Mouse (Mus musculus): ENCODE measurements around the gene Pidd1. TPM values are rescaled to one million over a fixed set of nuclear protein-coding genes. Genes with fewer than 3 reads are reported as not detected.

Pidd1 gene
- 4.4 TPM for polyA plus RNA-seq (2015; fragmentation: Illumina TruSeq; extraction: RNeasy Lipid Tissue Mini Kit (QIAGEN cat#74804); ENCODE audit: insufficient read depth, low replicate concordance)

DNA sequence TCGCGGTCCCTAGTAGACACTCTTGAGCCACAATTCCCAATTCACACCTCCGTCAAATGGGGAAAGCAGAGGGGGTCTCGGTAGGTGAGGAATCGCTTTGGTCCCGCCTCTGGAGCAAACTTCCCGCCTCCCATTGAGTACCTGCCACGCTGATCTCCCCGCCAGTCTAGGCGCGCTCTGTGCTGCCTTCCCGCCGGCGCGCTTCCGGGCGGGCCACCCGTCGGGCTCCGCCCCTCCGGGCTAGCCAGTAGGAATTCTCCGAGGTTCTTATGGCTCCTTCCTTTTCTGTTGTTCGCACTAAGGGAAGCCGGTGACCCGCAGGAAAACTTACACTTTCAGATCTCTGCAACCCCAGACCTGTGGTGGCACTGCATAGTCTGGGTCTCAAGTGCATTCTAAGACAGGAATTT, at the start of gene Pidd1:
Pidd1 (minus strand) TSS at position 198 of the 410 bp plus-strand sequence.

DNA sequence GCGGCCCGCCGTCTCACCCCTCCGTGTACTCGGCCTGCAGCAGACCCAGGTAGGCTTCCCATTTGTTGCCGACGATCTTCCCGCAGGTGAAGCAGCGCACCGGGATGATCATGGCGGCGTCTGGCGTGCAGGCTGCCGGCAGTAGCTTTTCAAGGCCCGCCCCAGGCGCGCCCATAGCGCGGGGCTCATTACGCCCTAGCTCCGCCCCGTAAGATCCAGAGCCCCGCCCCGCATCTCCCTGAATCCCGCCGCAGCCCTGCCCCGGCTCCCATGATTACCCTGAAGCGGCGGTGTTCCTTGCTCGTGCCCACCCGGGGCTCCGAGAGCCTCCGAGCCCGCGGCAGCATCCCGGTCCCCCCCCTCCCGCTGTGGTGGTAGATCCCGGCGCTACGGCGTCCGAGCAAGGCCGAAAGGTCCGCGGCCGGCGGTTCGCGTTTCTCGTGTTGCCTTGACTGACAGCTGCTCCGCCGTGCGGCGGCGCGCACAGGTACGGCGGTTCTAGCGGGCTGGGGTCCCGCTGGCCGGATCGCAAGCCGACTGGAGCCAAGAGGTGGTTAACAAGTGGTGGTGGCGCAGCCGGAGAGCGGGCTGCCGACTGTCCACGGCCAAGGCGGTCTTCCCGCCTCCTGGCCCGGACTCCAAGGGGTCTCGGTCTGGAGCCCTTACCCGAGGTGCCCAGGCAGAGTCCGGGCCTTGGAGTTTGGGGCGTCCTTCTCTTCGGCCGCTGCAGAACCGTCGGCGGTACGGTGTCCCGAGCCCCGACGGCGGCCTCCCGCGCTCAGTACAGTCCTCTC, 31.4 kb upstream of the Pidd1 start, which contains the start of the genes Polr2l and Tspan4:
Polr2l (minus strand) TSS at position 122 of the 794 bp plus-strand sequence.
Tspan4 (plus strand) TSS at position 230 of the 794 bp plus-strand sequence.

DNA sequence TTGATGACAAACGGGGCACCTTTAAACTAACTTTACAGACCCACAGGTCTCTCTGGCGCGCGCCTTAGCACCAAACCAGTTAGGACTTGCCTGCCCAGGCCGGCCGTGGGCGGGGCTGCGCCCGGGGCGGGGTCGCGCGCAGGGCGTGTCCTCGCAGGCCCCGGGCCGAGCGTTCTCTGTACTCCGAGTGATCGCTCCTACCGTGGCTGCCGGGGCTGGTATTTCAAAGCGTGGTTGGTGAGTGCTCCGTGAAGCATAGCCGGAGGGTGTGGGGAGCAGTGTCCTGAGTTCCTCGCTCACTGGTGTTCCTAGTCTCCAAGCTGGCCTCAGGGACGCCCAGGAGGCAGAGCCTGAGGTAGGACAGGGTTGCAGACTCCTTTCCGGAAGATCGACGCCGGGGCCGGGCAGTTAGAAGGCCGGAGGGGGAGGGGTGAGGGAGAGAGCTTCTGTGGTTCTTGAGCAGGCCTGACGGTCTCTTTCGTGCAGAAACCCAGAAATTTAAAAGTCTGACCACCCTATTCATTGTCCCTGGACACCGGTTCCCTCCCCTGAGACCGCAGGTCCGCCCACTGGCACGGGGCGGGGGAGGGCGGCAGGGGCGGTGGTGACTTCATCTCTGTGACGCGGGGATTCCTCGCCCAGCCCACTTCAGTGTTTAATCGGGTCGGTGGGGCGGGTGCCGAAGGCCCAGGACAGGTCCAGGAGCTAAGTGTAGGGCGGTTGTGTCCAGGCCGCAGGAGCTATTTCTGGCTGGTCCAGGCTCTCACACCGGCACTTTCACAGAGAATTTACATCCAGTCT, 23.6 kb upstream of the Pidd1 start, which contains the start of gene Cd151:
Cd151 (plus strand) TSS at position 163 of the 801 bp plus-strand sequence.

DNA sequence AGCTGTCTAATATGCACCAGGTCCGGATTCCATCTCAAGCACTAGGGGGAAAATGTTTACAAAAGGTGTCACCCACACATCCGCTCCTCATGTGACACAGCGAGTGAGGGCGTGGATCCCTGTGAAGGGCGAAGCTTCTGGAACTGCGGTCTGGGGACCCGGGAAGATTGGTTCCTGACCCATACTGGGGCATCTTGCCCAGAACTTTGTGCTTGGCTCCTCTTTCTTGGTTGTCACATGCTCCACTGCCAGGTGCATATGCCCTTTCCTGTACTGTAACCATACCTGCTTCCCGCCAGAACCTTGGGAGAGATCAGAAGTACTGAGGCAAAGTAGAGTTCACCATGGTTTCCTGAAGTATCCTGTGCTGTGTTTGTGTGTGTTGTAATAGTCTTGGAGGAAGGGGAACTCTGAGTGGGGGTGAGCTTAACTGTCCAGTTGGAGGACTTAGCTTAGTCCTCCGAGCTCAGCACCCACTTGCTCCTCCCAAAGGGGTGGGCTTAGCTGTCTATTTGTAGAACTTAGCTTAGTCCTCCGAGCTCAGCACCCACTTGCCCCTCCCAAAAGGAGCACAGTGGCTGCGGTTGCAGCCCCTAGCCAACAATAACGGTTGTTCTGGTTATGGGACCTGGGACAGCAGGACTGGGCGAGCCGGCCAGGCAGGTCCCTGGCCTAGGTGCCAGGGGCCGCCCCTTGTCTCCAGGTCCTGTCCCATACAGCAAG, 16.7 kb upstream of the Pidd1 start, which contains the start of gene Cracr2b:
Cracr2b (plus strand) TSS at position 704 of the 723 bp plus-strand sequence.

DNA sequence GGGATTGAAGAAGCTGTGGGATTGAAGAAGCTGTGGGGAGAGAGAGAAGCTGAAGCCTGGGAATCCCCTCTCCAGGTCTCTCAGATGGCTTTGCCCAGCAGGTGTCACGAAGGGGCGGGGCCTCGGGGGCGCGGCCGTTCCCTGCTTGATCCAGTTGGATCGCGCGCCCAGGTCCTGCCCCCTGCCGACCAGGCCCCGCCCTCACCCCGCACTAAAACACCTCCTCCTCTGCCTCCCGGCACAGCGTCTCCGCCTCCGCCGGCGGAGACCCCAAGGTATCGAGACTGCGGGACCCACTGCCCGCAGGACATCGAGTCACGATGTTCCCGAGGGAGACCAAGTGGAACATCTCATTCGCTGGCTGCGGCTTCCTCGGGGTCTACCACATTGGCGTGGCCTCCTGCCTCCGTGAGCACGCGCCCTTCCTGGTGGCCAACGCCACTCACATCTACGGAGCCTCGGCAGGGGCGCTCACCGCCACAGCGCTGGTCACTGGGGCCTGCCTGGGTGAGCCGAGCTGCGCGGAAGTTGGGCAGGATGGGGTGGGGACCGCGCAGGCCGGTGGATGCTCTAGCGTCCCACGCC, 11.2 kb upstream of the Pidd1 start, which contains the start of gene Pnpla2:
Pnpla2 (plus strand) TSS at position 232 of the 585 bp plus-strand sequence.

DNA sequence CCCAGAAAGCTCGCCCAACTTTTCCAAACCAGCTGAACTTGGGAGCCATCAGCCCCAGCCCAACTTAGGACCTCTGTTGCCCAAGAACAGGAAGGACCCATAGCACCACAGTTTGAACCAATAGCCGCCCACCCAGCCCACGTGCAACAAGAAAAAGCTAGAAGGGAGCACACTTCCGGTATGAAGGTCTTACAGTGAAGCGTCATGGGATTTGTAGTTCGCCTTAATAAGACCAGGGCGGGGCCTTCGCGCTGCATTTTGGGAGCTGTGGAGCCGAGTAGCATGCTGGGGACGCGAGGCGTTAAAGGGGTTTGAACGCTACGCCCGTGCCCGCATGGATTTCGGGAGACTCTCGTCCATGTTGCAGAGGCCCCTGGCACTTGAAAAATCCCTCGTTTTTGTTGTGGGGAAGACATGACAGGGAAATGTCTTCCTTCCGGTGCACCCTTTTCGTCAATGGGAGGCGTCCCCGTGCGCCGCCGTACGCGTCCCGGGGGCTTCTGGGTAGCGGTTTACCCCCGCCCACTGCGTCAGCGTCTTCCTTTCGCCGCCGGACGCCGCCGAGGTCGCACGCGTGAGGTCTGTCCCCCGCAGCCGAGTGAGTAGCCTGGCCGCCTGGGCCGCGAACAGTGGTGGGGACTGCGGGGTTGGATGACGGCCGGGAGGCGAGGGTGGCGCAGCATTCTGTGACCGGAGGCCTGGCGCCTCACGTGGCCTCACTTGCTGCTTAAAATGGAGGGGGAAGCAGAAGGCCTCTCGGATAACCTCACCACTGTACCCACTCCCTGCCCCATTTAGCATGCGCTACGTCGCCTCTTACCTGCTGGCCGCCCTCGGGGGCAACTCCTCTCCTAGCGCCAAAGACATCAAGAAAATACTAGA, 3.5 kb upstream of the Pidd1 start, which contains the start of gene Rplp2:
Rplp2 (plus strand) TSS at position 261 of the 882 bp plus-strand sequence.

DNA sequence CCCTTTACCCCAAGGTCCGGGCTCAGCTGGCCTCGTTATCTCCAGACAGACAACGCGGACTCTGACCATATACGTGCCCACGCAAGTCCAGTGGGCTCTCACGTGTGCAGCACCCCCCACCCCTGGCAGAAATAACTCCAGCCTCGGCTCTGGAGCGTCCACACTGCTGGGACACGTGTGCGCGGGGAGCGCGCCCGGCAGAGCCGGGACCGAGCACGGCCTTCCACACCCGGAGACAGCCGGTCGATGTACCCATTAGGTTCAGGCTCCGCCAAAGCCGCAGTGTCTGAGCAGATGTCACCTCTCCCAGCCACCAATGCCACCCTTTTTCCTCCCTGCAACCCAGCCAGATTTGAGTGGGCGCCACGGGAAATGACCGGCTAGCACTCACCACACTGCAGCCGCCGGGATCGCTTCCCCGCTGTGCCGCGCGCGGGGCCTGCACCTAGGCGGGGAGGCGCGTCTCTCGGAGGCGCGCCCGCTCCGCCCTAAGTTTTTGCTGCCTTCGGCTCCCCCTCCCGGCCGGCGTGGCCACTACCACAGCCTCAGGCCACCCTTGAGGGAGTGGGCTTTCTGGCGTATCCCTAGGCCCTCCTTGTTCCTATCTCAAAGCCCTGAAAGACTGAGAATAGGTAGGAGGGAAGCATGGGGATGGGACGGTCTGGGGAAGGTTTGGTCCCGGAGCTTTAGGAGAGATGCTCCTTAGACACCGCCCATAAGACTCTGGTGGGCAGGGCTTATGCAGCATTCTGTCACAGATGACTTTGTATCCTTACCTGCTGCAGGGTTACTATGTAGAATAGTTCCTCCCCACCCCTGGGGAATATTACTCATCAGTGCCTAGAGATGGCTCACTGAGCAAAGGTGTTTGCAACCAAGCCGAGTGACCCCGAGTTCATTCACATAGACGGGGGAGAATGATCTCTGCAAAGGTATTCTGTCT, 6.4 kb downstream of the Pidd1 start, which contains the start of gene Slc25a22:
Slc25a22 (minus strand) TSS at position 715 of the 943 bp plus-strand sequence.

DNA sequence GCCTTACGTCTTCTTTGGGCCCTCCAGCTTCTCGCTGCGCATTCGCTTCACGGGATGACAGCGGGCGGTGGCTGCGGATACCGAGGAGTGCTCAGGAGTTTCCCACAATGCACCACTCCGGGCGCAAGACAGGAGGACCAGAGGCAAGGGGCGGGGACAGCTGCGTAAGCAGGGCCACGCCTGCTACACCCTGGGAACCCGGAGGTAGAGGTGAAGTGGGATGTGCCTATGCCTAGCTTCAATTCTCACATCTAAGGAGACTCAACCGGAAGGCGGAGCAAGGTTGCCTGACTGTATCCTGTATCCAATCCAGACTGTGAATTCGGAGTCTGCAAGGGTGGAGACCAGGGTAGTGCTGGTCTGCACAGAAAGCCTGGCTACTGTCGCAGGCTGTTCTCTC, 14.5 kb downstream of the Pidd1 start, which contains the start of gene Cend1:
Cend1 (minus strand) TSS at position 182 of the 400 bp plus-strand sequence.

DNA sequence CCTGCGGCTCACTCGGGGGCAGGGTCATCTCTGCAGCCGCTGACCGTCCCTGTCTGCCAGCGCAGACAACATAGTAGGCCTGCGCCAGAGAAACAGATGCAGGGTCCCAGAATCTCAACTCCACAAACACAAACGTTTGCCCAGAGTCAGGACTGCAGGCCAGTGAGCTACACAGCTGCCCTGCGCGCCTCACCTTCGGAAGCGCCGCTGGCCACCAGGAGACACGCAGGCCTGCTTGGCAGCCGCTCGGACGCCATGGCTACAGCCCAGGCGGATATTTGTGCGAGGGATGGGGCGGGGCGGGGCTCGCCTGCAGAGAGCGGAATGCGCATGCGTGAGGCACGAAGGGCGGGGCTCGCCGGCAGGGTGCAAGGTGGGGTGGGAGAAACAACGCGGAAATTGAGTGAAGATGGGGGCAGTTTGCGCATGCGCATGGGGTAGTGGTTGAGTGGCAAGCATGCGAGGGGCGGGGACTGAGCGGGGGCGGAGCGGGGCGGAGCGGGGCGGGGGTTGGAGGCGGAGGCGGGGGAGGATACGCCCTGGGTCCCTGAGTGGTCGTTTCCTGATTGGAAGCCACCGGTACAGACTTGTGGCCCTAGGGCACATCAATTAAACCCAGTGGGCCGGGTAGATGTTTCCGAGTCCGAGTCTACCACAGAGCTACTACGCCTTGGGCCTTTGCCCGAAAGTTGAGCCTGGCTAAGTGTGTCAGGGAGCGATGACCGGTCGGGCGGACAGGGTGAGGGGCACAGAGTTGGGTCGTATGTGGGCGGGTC, 29.8 kb downstream of the Pidd1 start, which contains the start of gene Gatd1:
Gatd1 (minus strand) TSS at position 328 of the 776 bp plus-strand sequence.

DNA sequence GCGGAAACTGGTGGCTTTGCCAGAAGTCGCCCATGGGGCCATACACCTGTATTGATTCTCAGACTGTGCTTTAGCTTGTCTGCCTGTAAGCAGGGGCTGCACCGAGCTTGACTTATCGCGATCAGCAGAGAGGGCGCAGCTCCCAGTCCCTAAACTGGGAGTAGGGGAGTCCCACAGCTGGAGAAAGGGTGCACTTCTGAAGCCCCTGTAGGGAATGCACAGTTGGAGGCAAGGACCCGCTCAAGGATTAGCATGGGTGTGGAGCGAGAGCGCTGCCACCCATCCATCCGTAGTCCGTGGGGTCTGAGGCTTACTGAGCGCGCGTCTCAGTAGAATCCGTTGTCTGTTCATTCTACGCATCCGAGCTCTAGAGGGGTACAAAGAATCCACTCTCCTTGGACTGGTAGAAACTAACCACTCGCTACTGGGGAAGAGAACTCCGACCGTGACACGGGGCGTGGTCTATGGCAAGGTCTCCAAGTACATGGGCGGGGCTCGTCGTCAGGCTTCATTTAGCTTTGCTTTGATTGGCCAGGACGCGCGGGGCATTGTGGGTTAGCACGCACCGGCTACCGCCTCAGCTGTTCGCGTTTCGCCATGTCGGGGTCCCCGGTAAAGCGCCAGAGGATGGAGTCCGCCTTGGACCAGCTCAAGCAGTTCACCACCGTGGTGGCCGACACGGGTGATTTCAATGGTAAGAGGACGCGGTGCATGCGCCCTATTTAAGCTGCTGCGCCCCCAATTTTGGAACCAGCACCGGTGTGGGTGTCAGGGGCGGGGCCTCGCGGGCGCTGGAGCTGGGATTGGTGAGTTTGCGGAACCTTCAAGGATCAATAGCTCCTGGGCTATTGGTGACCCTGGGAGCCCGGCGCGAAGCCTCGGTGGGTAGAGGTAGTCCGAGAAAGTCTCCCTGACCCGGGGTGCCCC, 51.9 kb downstream of the Pidd1 start, which contains the start of gene Taldo1:
Taldo1 (plus strand) TSS at position 575 of the 927 bp plus-strand sequence.

Other genes with a start within 250 kb of the Pidd1 start
- 1.5 TPM for gene Lrrc56, start 249.9 kb downstream of the Pidd1 start, polyA plus RNA-seq (2015; fragmentation: Illumina TruSeq; extraction: RNeasy Lipid Tissue Mini Kit (QIAGEN cat#74804); ENCODE audit: insufficient read depth, low replicate concordance)
- 2.9 TPM for gene Lmntd2, start 229.9 kb downstream of the Pidd1 start, polyA plus RNA-seq (2015; fragmentation: Illumina TruSeq; extraction: RNeasy Lipid Tissue Mini Kit (QIAGEN cat#74804); ENCODE audit: insufficient read depth, low replicate concordance)
- gene Rassf7, start 228.2 kb downstream of the Pidd1 start, polyA plus RNA-seq (2015; fragmentation: Illumina TruSeq; extraction: RNeasy Lipid Tissue Mini Kit (QIAGEN cat#74804); ENCODE audit: insufficient read depth, low replicate concordance) = 3.6 TPM
- gene Phrf1, start 215.2 kb downstream of the Pidd1 start, polyA plus RNA-seq (2015; fragmentation: Illumina TruSeq; extraction: RNeasy Lipid Tissue Mini Kit (QIAGEN cat#74804); ENCODE audit: insufficient read depth, low replicate concordance) = 70.7 TPM
- gene Irf7, start 177.5 kb downstream of the Pidd1 start, polyA plus RNA-seq (2015; fragmentation: Illumina TruSeq; extraction: RNeasy Lipid Tissue Mini Kit (QIAGEN cat#74804); ENCODE audit: insufficient read depth, low replicate concordance) = 74.7 TPM
- 0.19 TPM for gene Cdhr5, start 167.2 kb downstream of the Pidd1 start, polyA plus RNA-seq (2015; fragmentation: Illumina TruSeq; extraction: RNeasy Lipid Tissue Mini Kit (QIAGEN cat#74804); ENCODE audit: insufficient read depth, low replicate concordance)
- not detected for gene Sct, start 164.9 kb downstream of the Pidd1 start, polyA plus RNA-seq (2015; fragmentation: Illumina TruSeq; extraction: RNeasy Lipid Tissue Mini Kit (QIAGEN cat#74804); ENCODE audit: insufficient read depth, low replicate concordance)
- not detected for gene Drd4, start 152.0 kb downstream of the Pidd1 start, polyA plus RNA-seq (2015; fragmentation: Illumina TruSeq; extraction: RNeasy Lipid Tissue Mini Kit (QIAGEN cat#74804); ENCODE audit: insufficient read depth, low replicate concordance)
- gene Deaf1, start 116.3 kb downstream of the Pidd1 start, polyA plus RNA-seq (2015; fragmentation: Illumina TruSeq; extraction: RNeasy Lipid Tissue Mini Kit (QIAGEN cat#74804); ENCODE audit: insufficient read depth, low replicate concordance) = 23.2 TPM
- 56.8 TPM for gene Tmem80, start 116.3 kb downstream of the Pidd1 start, polyA plus RNA-seq (2015; fragmentation: Illumina TruSeq; extraction: RNeasy Lipid Tissue Mini Kit (QIAGEN cat#74804); ENCODE audit: insufficient read depth, low replicate concordance)
- 0.76 TPM for gene Eps8l2, start 105.1 kb downstream of the Pidd1 start, polyA plus RNA-seq (2015; fragmentation: Illumina TruSeq; extraction: RNeasy Lipid Tissue Mini Kit (QIAGEN cat#74804); ENCODE audit: insufficient read depth, low replicate concordance)
- 140 TPM for gene Taldo1, start 51.8 kb downstream of the Pidd1 start, polyA plus RNA-seq (2015; fragmentation: Illumina TruSeq; extraction: RNeasy Lipid Tissue Mini Kit (QIAGEN cat#74804); ENCODE audit: insufficient read depth, low replicate concordance)
- 38.7 TPM for gene Gatd1, start 29.9 kb downstream of the Pidd1 start, polyA plus RNA-seq (2015; fragmentation: Illumina TruSeq; extraction: RNeasy Lipid Tissue Mini Kit (QIAGEN cat#74804); ENCODE audit: insufficient read depth, low replicate concordance)
- gene Cend1, start 14.5 kb downstream of the Pidd1 start, polyA plus RNA-seq (2015; fragmentation: Illumina TruSeq; extraction: RNeasy Lipid Tissue Mini Kit (QIAGEN cat#74804); ENCODE audit: insufficient read depth, low replicate concordance) = not detected
- gene Slc25a22, start 6.1 kb downstream of the Pidd1 start, polyA plus RNA-seq (2015; fragmentation: Illumina TruSeq; extraction: RNeasy Lipid Tissue Mini Kit (QIAGEN cat#74804); ENCODE audit: insufficient read depth, low replicate concordance) = 10.7 TPM
- 512 TPM for gene Rplp2, start 3.3 kb upstream of the Pidd1 start, polyA plus RNA-seq (2015; fragmentation: Illumina TruSeq; extraction: RNeasy Lipid Tissue Mini Kit (QIAGEN cat#74804); ENCODE audit: insufficient read depth, low replicate concordance)
- gene Pnpla2, start 11.2 kb upstream of the Pidd1 start, polyA plus RNA-seq (2015; fragmentation: Illumina TruSeq; extraction: RNeasy Lipid Tissue Mini Kit (QIAGEN cat#74804); ENCODE audit: insufficient read depth, low replicate concordance) = 29.7 TPM
- gene Cracr2b, start 17.1 kb upstream of the Pidd1 start, polyA plus RNA-seq (2015; fragmentation: Illumina TruSeq; extraction: RNeasy Lipid Tissue Mini Kit (QIAGEN cat#74804); ENCODE audit: insufficient read depth, low replicate concordance) = 4.5 TPM
- 31.2 TPM for gene Cd151, start 23.4 kb upstream of the Pidd1 start, polyA plus RNA-seq (2015; fragmentation: Illumina TruSeq; extraction: RNeasy Lipid Tissue Mini Kit (QIAGEN cat#74804); ENCODE audit: insufficient read depth, low replicate concordance)
- gene Polr2l, start 31.1 kb upstream of the Pidd1 start, polyA plus RNA-seq (2015; fragmentation: Illumina TruSeq; extraction: RNeasy Lipid Tissue Mini Kit (QIAGEN cat#74804); ENCODE audit: insufficient read depth, low replicate concordance) = 6.3 TPM
- 22.2 TPM for gene Tspan4, start 31.2 kb upstream of the Pidd1 start, polyA plus RNA-seq (2015; fragmentation: Illumina TruSeq; extraction: RNeasy Lipid Tissue Mini Kit (QIAGEN cat#74804); ENCODE audit: insufficient read depth, low replicate concordance)
- gene Chid1, start 95.8 kb upstream of the Pidd1 start, polyA plus RNA-seq (2015; fragmentation: Illumina TruSeq; extraction: RNeasy Lipid Tissue Mini Kit (QIAGEN cat#74804); ENCODE audit: insufficient read depth, low replicate concordance) = 17.3 TPM
- gene Ap2a2, start 118.1 kb upstream of the Pidd1 start, polyA plus RNA-seq (2015; fragmentation: Illumina TruSeq; extraction: RNeasy Lipid Tissue Mini Kit (QIAGEN cat#74804); ENCODE audit: insufficient read depth, low replicate concordance) = 27.2 TPM
- not detected for gene Muc6, start 211.3 kb upstream of the Pidd1 start, polyA plus RNA-seq (2015; fragmentation: Illumina TruSeq; extraction: RNeasy Lipid Tissue Mini Kit (QIAGEN cat#74804); ENCODE audit: insufficient read depth, low replicate concordance)
- not detected for gene Muc2, start 246.3 kb upstream of the Pidd1 start, polyA plus RNA-seq (2015; fragmentation: Illumina TruSeq; extraction: RNeasy Lipid Tissue Mini Kit (QIAGEN cat#74804); ENCODE audit: insufficient read depth, low replicate concordance)